Mouse (Mus musculus) embryonic fibroblast, embryonic 13.5 days (primary cell): ENCODE results near the gene Pgc.

Source experiments
- CTCF ChIP-seq: IDR thresholded peaks from 2 replicates; pipeline ENCODE4 v1.5.1; 2011; ENCODE audit warnings: mild to moderate bottlenecking, control low read depth, low read length, moderate library complexity, borderline replicate concordance; ENCODE audit not compliant: insufficient read depth
- POLR2A ChIP-seq: IDR thresholded peaks from 2 replicates; pipeline ENCODE4 v1.6.1; 2011; ENCODE audit warnings: low read depth, mild to moderate bottlenecking, control low read depth, low read length, moderate library complexity

DNA sequence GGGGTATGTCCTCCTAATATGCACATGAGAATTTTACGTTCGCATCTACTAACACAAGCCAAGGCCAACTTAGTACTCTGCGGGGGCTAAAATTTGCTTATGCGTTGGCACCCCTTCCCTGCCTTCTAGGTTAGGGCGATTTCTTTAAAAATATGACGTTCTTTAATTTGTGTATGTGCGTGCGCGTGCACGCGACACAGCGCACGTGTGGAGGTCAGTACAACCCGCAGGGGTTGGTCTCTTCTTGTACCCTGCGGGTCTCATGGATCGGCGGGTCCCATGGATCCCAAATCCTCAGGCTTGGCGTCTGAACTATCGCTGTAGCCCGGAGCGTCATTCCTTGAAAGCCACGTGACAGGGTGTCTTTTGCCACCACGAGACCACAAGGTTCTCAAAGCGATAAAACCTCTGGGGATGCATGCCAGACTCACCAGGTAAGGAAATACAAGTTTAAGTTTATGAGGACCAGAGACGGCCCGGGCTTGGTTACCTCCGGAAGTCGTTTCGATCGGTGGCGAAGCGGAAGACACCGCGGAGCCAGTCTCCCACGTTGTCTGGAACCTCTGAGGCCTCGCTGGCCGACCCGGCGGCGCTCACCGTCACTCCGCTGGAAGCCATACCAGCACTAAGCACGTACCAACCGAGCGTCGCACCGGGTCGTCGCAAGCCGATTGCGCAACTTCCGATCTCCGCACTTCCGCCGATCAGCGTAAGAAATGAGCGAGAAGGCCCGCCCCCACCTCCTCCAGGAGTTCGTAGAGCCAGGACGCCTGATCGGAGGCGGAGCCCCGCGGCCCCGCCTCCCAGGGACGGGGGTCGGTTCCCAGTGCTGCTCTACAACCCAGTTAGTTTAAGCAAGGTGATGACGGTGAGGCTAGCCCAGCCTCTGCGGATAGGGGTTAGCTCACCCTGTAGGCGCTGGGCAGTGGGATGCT, 39.0 kb upstream of the Pgc start:
- TF ChIP-seq POLR2A = peak; percentile 88
- no peak for TF ChIP-seq CTCF
